Mouse (Mus musculus) CH12.LX (cell line): ENCODE results near the gene Fgf22. TPM values are rescaled to one million over a fixed set of nuclear protein-coding genes. Genes with fewer than 3 reads are reported as not detected.

Source experiments
- DNase-seq: peaks from one replicate; pipeline ENCODE4 v3.0.0-alpha.2; 2013; ENCODE audit errors: extremely low read depth
- H3K27ac ChIP-seq: 2 replicates; pipeline ENCODE4 v1.5.1; 2012; ENCODE audit warnings: low read depth, mild to moderate bottlenecking, control low read depth, moderate library complexity; ENCODE audit not compliant: insufficient read depth
- H3K27me3 ChIP-seq: replicated peaks from 2 replicates; pipeline ENCODE3; 2012; ENCODE audit warnings: inconsistent platforms
- H3K36me3 ChIP-seq, 2 experiments: replicated peaks in 1 of 2; 2 replicates each; pipeline versions ENCODE3 to v1.6.1; 2012; ENCODE audit warnings: inconsistent platforms in 1 of 2, low read length in 1 of 2, mild to moderate bottlenecking in 1 of 2, mixed read lengths in 1 of 2, moderate library complexity in 1 of 2; ENCODE audit not compliant: control insufficient read depth in 1 of 2, insufficient read depth in 1 of 2
- H3K4me1 ChIP-seq, 2 experiments: 2 replicates each; pipeline ENCODE4 v1.6.1; 2012; ENCODE audit warnings: inconsistent platforms in 1 of 2, moderate library complexity in 1 of 2; ENCODE audit not compliant: insufficient read depth in 2 of 2, control insufficient read depth in 1 of 2
- H3K4me2 ChIP-seq: 2 replicates; pipeline ENCODE4 v1.6.1; 2012; ENCODE audit warnings: low read depth, mild to moderate bottlenecking, control low read depth; ENCODE audit not compliant: poor library complexity, insufficient read depth, severe bottlenecking
- H3K4me3 ChIP-seq, 3 experiments: fragments of 150-350 bp in 1 of 3; sonication (generic) in 1 of 3; replicated peaks in 1 of 3; 2 replicates each; pipeline versions ENCODE3 to v1.5.1; 2011 to 2012; ENCODE audit warnings: low read depth in 2 of 3, low read length in 2 of 3, mild to moderate bottlenecking in 2 of 3, moderate library complexity in 2 of 3, control low read depth in 1 of 3, improper control_type of control experiment in 1 of 3, inconsistent platforms in 1 of 3, mixed read lengths in 1 of 3; ENCODE audit not compliant: poor library complexity in 1 of 3
- H3K79me2 ChIP-seq: replicated peaks from 2 replicates; pipeline ENCODE4 v1.6.1; 2012; ENCODE audit warnings: mild to moderate bottlenecking, moderate library complexity; ENCODE audit not compliant: control insufficient read depth, poor library complexity, insufficient read depth, severe bottlenecking; ENCODE audit errors: extremely low read depth
- H3K9ac ChIP-seq: 2 replicates; pipeline ENCODE4 v1.6.1; 2012; ENCODE audit warnings: low read depth, mild to moderate bottlenecking, control low read depth, moderate library complexity; ENCODE audit not compliant: insufficient read depth
- H3K9me3 ChIP-seq: replicated peaks from 2 replicates; pipeline ENCODE3; 2012; ENCODE audit warnings: low read length, inconsistent platforms, mixed read lengths
- CHD1 ChIP-seq: IDR thresholded peaks from 2 replicates; pipeline ENCODE4 v1.6.1; 2012; ENCODE audit warnings: low read depth, low read length, improper control_type of control experiment, inconsistent platforms
- CHD2 ChIP-seq: IDR thresholded peaks from 2 replicates; pipeline ENCODE4 v1.6.1; 2011; ENCODE audit warnings: low read length, improper control_type of control experiment
- CTCF ChIP-seq, 2 experiments: IDR thresholded peaks in 1 of 2; conservative IDR thresholded peaks in 1 of 2; 2 replicates each; pipeline ENCODE4 v1.5.1; 2011 to 2012; ENCODE audit warnings: low read depth in 2 of 2, low read length in 2 of 2, improper control_type of control experiment in 1 of 2, inconsistent platforms in 1 of 2, mild to moderate bottlenecking in 1 of 2, moderate library complexity in 1 of 2
- ELF1 ChIP-seq: IDR thresholded peaks from 2 replicates; pipeline ENCODE4 v1.6.1; 2014; ENCODE audit warnings: low read depth, mild to moderate bottlenecking, inconsistent platforms, low read length, improper control_type of control experiment
- ETS1 ChIP-seq: conservative IDR thresholded peaks from 2 replicates; pipeline ENCODE4 v1.6.1; 2012; ENCODE audit warnings: low read depth, mild to moderate bottlenecking, inconsistent platforms, low read length, improper control_type of control experiment, moderate library complexity
- JUND ChIP-seq: conservative IDR thresholded peaks from 2 replicates; pipeline ENCODE4 v1.6.1; 2011; ENCODE audit warnings: low read depth, low read length, improper control_type of control experiment
- MAX ChIP-seq: IDR thresholded peaks from 2 replicates; pipeline ENCODE4 v1.6.1; 2011; ENCODE audit warnings: low read length, improper control_type of control experiment
- MEF2A ChIP-seq: IDR thresholded peaks from 2 replicates; pipeline ENCODE4 v1.6.1; 2014; ENCODE audit warnings: low read depth, mild to moderate bottlenecking, inconsistent platforms, low read length, improper control_type of control experiment, borderline replicate concordance
- MXI1 ChIP-seq: IDR thresholded peaks from 2 replicates; pipeline ENCODE4 v1.6.1; 2011; ENCODE audit warnings: mild to moderate bottlenecking, low read depth, low read length, improper control_type of control experiment
- MYC ChIP-seq: IDR thresholded peaks from 2 replicates; pipeline ENCODE4 v1.6.1; 2011; ENCODE audit warnings: low read depth, mild to moderate bottlenecking, improper control_type of control experiment, low read length
- POLR2A ChIP-seq: IDR thresholded peaks from 2 replicates; pipeline ENCODE4 v1.6.1; 2011; ENCODE audit warnings: low read depth, mild to moderate bottlenecking, improper control_type of control experiment, low read length
- POLR2AphosphoS2 ChIP-seq: IDR thresholded peaks from 2 replicates; pipeline ENCODE4 v1.6.1; 2011; ENCODE audit warnings: low read depth, low read length, improper control_type of control experiment
- RCOR1 ChIP-seq: conservative IDR thresholded peaks from 2 replicates; pipeline ENCODE4 v1.6.1; 2012; ENCODE audit warnings: low read depth, mild to moderate bottlenecking, inconsistent platforms, low read length, improper control_type of control experiment
- SIN3A ChIP-seq: IDR thresholded peaks from 2 replicates; pipeline ENCODE4 v1.6.1; 2012; ENCODE audit warnings: low read length, improper control_type of control experiment, inconsistent platforms
- SMC3 ChIP-seq: IDR thresholded peaks from 2 replicates; pipeline ENCODE4 v1.6.1; 2011; ENCODE audit warnings: low read depth, low read length, improper control_type of control experiment
- ZC3H11A ChIP-seq: IDR thresholded peaks from 2 replicates; pipeline ENCODE4 v1.6.1; 2012; ENCODE audit warnings: low read depth, mild to moderate bottlenecking, inconsistent platforms, low read length, improper control_type of control experiment
- ZMIZ1 ChIP-seq: IDR thresholded peaks from 2 replicates; pipeline ENCODE4 v1.6.1; 2012; ENCODE audit warnings: low read depth, mild to moderate bottlenecking, inconsistent platforms, low read length, improper control_type of control experiment
- ZNF384 ChIP-seq: IDR thresholded peaks from 2 replicates; pipeline ENCODE4 v1.6.1; 2012; ENCODE audit warnings: low read depth, low read length, improper control_type of control experiment, inconsistent platforms
- dilution Hi-C: fragments of 300-500 bp; cut with MboI; formaldehyde crosslinking; loops from 2 replicates; pipeline ENCODE4 v1.14.3; 2020; ENCODE audit warnings: low sequenced_read_pairs; ENCODE audit not compliant: extremely low pct_unique_long_range_greater_than_20kb, extremely low pct_ligation_motif_present
- in situ Hi-C: fragments of 300-500 bp; cut with MboI; formaldehyde crosslinking; loops from 3 replicates; pipeline ENCODE4 v1.14.3; 2019; ENCODE audit warnings: low sequenced_read_pairs, low pct_ligation_motif_present, low pct_unique_long_range_greater_than_20kb, mixed read lengths
- polyA plus RNA-seq: library from polyadenylated mRNA; unstranded; fragments of >175 nt; gene quantifications from 2 replicates; pipeline ENCODE4 v1.2.1, GENCODE M21; 2012; ENCODE audit warnings: low read depth; ENCODE audit not compliant: insufficient read length
- total RNA-seq, 2 experiments: library from RNA; depleted of rRNA; stranded (reverse); fragments of 300-350 nt in 1 of 2; fragments of >200 nt in 1 of 2; gene quantifications; 2 replicates each; pipeline ENCODE4 v1.2.3; 2012 to 2014

Gene Fgf22
- total RNA-seq (2012; rRNA removed) (not detected in 2 replicates), total RNA-seq (2014; rRNA removed) (not detected in 2 replicates), polyA plus RNA-seq (not detected in 2 replicates)

DNA sequence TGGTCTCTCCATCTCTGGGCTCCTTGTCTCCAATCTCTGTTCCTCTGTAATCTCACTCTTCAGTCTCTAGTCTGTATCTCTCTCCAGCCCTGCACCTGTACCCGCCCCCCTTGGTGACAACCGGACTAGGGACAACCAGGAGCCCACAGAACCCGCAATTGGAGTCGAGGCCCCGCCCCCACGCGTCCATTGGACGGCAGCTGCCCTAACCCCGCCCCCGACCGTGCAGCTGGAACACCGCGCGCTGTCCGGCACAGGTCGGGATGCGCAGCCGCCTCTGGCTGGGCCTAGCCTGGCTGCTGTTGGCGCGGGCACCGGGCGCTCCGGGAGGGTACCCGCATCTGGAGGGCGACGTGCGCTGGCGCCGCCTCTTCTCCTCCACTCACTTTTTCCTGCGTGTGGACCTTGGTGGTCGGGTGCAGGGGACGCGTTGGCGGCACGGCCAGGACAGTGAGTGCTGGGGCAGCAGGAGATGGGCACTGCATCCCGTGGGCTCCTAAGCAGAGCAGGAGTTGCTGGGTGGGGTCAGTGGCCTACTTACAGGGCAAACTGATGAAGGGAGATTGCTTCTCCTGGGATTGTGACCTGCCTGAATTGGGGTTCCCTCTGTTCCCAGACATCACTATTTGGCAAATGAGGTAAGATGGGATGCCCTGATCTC is at the start of gene Fgf22:
Gene Fgf22, plus strand, starts transcription at position 221 of the 661 bp plus-strand sequence.
- no peak for DNase-seq
- H3K9ac ChIP-seq = no peak within 1 kb of the TSS
- H3K27me3 ChIP-seq = no peaks in the 10 kb centered on the region
- dilution Hi-C loops = no loop called here
- H3K79me2 ChIP-seq = no peaks in the 10 kb centered on the region
- TF ChIP-seq ZNF384 (no peak), MEF2A (no peak), JUND (no peak), RCOR1 (no peak), ZMIZ1 (no peak), POLR2A (no peak), MXI1 (no peak), ETS1 (no peak), CHD1 (no peak), POLR2AphosphoS2 (no peak), ZC3H11A (no peak), MAX (no peak), SMC3 (no peak), CHD2 (no peak), SIN3A (no peak), ELF1 (no peak), CTCF (conservative IDR thresholded peaks at IDR 0.05 in 1 of 2, IDR thresholded peaks at IDR 0.05 in 1 of 2; ENCODE audit: low read depth in 2 of 2, low read length in 2 of 2) (no peak)
- no peaks in the 10 kb centered on the region; a peak in 1 of 4 replicates for H3K4me1 ChIP-seq
- in situ Hi-C loops = no loop called here
- H3K36me3 ChIP-seq = peaks cover 30 to 46% of the 10 kb centered on the region in 2 experiments
- H3K4me3 ChIP-seq = no peak within 1 kb of the TSS
- H3K9me3 ChIP-seq = no peaks in the 10 kb centered on the region
- H3K27ac ChIP-seq = no peak within 1 kb of the TSS
- no peak within 1 kb of the TSS for H3K4me2 ChIP-seq

DNA sequence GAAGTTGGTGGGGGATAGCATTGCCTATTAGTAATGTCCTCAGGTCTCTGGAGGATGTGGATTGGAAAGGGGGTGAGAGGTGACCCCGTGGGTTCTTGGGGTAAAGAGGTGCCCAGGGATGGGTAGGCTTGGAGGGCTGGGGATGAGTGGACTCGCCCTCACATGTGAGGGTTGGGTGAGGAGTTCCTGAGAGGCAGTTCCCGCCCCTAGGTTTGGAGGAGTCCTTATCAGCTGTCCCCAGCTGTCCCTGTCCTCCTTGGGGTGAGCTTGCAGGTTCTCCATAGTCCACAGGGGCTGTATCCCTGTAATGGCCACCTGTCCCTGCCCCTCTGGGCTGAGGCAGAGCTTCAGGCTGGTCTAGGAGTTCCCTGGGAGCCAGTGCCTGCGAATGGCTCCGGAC is 48.9 kb upstream of the Fgf22 start:
- Histone ChIP-seq H3K4me3 (peak overlapping the region; percentile 11 to 94 (median 87)), H3K9me3 (no peaks in the 10 kb centered on the region), H3K36me3 (peaks cover 28 to 53% of the 10 kb centered on the region in 2 experiments), H3K27me3 (no peaks in the 10 kb centered on the region), H3K9ac (peak overlapping the region; percentile 95), H3K79me2 (peaks cover 46% of the 10 kb centered on the region), H3K27ac (no peak overlapping the region), H3K4me2 (peak overlapping the region; percentile 64), H3K4me1 (peaks cover 21 to 33% of the 10 kb centered on the region in 2 experiments)
- dilution Hi-C loops = no loop called here
- in situ Hi-C loops = no loop called here
- no peak for DNase-seq
- TF ChIP-seq POLR2A (peak; percentile 12; the same call in 1 of the 2 replicates), MYC (no peak)
